Mouse (Mus musculus) hindbrain, embryonic 16.5 days (tissue): ENCODE results near the gene Cdh15. TPM values are rescaled to one million over a fixed set of nuclear protein-coding genes. Genes with fewer than 3 reads are reported as not detected.

Source experiments
- ATAC-seq: fragments of 200-750 bp; cut with Nextera tagmentation; 2 replicates; pipeline ENCODE4 v1.8.0; 2017; ENCODE audit warnings: moderate TSS enrichment, moderate library complexity
- H3K27ac ChIP-seq: fragments of 300-500 bp; sonication (generic); 2 replicates; pipeline ENCODE4 v1.5.1; 2014; ENCODE audit warnings: low read depth, mild to moderate bottlenecking, control low read depth, low read length, moderate library complexity
- H3K27me3 ChIP-seq: fragments of 300-500 bp; sonication (generic); replicated peaks from 2 replicates; pipeline ENCODE4 v1.6.1; 2014; ENCODE audit warnings: low read length; ENCODE audit not compliant: control insufficient read depth, insufficient read depth
- H3K36me3 ChIP-seq: fragments of 300-500 bp; sonication (generic); 2 replicates; pipeline ENCODE4 v1.6.1; 2014; ENCODE audit warnings: mild to moderate bottlenecking, low read length, moderate library complexity, mixed read lengths; ENCODE audit not compliant: control insufficient read depth, insufficient read depth
- H3K4me1 ChIP-seq: fragments of 300-500 bp; sonication (generic); 2 replicates; pipeline ENCODE4 v1.6.1; 2014; ENCODE audit warnings: low read depth, low read length; ENCODE audit not compliant: control insufficient read depth, insufficient read depth
- H3K4me2 ChIP-seq: fragments of 300-500 bp; sonication (generic); 2 replicates; pipeline ENCODE4 v1.6.1; 2014; ENCODE audit warnings: mild to moderate bottlenecking, low read length, control low read depth, moderate library complexity
- H3K4me3 ChIP-seq: fragments of 300-500 bp; sonication (generic); 2 replicates; pipeline ENCODE4 v1.5.1; 2014; ENCODE audit warnings: mild to moderate bottlenecking, low read length, control low read depth, moderate library complexity
- H3K9ac ChIP-seq: fragments of 300-500 bp; sonication (generic); 2 replicates; pipeline ENCODE4 v1.6.1; 2014; ENCODE audit warnings: low read depth, mild to moderate bottlenecking, control low read depth, low read length, moderate library complexity
- H3K9me3 ChIP-seq: fragments of 300-500 bp; sonication (generic); 2 replicates; pipeline ENCODE4 v1.6.1; 2014; ENCODE audit warnings: mild to moderate bottlenecking, low read length, moderate library complexity; ENCODE audit not compliant: control insufficient read depth
- WGBS: fragments of 180-500 bp; shearing (Covaris S2); extraction: QIAGEN DNeasy Blood & Tissue Kit; methylation state at CpG from one replicate; pipeline ENCODE4 v1.1.7; 2014; 5-methylcytosine and 5-hydroxymethylcytosine counted together
- polyA plus RNA-seq: library from polyadenylated mRNA; unstranded; fragments of >200 nt; fragmentation: Nextera tagmentation; extraction: Ambion mirVana; gene quantifications from 2 replicates; pipeline ENCODE4 v1.2.1, GENCODE M21; 2015

The Cdh15 gene
- polyA plus RNA-seq, 1 experiment from 2014 or later, result 2.3 TPM

- H3K9ac ChIP-seq, result no peak overlapping the region
These were observed 13.3 kb upstream of the Cdh15 start for GRCm38 (mm10) chr8:122834416-122834815.

GRCm38 (mm10) chr8:122834971-122835370, 12.8 kb upstream of the Cdh15 start:
- H3K27ac ChIP-seq, result no peak overlapping the region
- H3K36me3 ChIP-seq, result no peaks in the 10 kb centered on the region
- no peaks in the 10 kb centered on the region for H3K9me3 ChIP-seq
- no peak overlapping the region for H3K9ac ChIP-seq
- H3K4me3 ChIP-seq, result no peak overlapping the region
- no peaks in the 10 kb centered on the region for H3K4me1 ChIP-seq
- ATAC-seq, result peak; percentile 70
- WGBS, result 25% methylated on average over 8 of the region's 8 CpGs
- H3K4me2 ChIP-seq, result no peak overlapping the region
- no peaks in the 10 kb centered on the region for H3K27me3 ChIP-seq

More at GRCm38 (mm10) chr8:122834416-122834815, 13.3 kb upstream of the Cdh15 start:
- H3K27ac ChIP-seq, result no peak overlapping the region
- no peaks in the 10 kb centered on the region for H3K9me3 ChIP-seq
- H3K4me2 ChIP-seq, result no peak overlapping the region
- H3K27me3 ChIP-seq, result no peaks in the 10 kb centered on the region
- H3K4me3 ChIP-seq, result no peak overlapping the region
- no peaks in the 10 kb centered on the region for H3K4me1 ChIP-seq
- H3K36me3 ChIP-seq, result no peaks in the 10 kb centered on the region
- no peak for ATAC-seq
- WGBS, result 82% methylated on average over 8 of the region's 8 CpGs

- 86% methylated on average over 12 of the region's 12 CpGs for WGBS
- Histone ChIP-seq H3K27me3 (no peaks in the 10 kb centered on the region), H3K36me3 (no peaks in the 10 kb centered on the region), H3K4me1 (no peaks in the 10 kb centered on the region), H3K4me2 (no peak overlapping the region), H3K27ac (no peak overlapping the region), H3K9me3 (no peaks in the 10 kb centered on the region), H3K9ac (no peak overlapping the region), H3K4me3 (no peak overlapping the region)
- ATAC-seq, result no peak
These were observed 11.6 kb upstream of the Cdh15 start for GRCm38 (mm10) chr8:122836199-122836598.

GRCm38 (mm10) chr8:122836696-122837095, 11.1 kb upstream of the Cdh15 start:
- no peak for ATAC-seq
- H3K9ac ChIP-seq, result no peak overlapping the region
- no peaks in the 10 kb centered on the region for H3K4me1 ChIP-seq
- 92% methylated on average over 13 of the region's 13 CpGs for WGBS
- no peaks in the 10 kb centered on the region for H3K9me3 ChIP-seq
- H3K4me2 ChIP-seq, result no peak overlapping the region
- no peaks in the 10 kb centered on the region for H3K27me3 ChIP-seq
- no peak overlapping the region for H3K27ac ChIP-seq
- H3K36me3 ChIP-seq, result no peaks in the 10 kb centered on the region
- H3K4me3 ChIP-seq, result no peak overlapping the region

GRCm38 (mm10) chr8:122844161-122844560, 3.6 kb upstream of the Cdh15 start:
- Histone ChIP-seq H3K9ac (no peak overlapping the region), H3K27ac (no peak overlapping the region), H3K27me3 (no peaks in the 10 kb centered on the region), H3K36me3 (no peaks in the 10 kb centered on the region), H3K9me3 (no peaks in the 10 kb centered on the region), H3K4me1 (no peaks in the 10 kb centered on the region; the same call in 1 of the 2 replicates), H3K4me3 (no peak overlapping the region), H3K4me2 (no peak overlapping the region)
- no peak for ATAC-seq
- WGBS, result 78% methylated on average over 3 of the region's 3 CpGs

- no peak overlapping the region for H3K9ac ChIP-seq
- H3K27ac ChIP-seq, result no peak overlapping the region
- no peaks in the 10 kb centered on the region; the same call in 1 of the 2 replicates for H3K4me1 ChIP-seq
- no peaks in the 10 kb centered on the region for H3K27me3 ChIP-seq
- ATAC-seq, result no peak
- no peaks in the 10 kb centered on the region for H3K9me3 ChIP-seq
- 70% methylated on average over 4 of the region's 4 CpGs for WGBS
- no peaks in the 10 kb centered on the region for H3K36me3 ChIP-seq
- H3K4me2 ChIP-seq, result no peak overlapping the region
- H3K4me3 ChIP-seq, result no peak overlapping the region
These were observed 2.1 kb upstream of the Cdh15 start for GRCm38 (mm10) chr8:122845662-122846061.

- H3K4me3 ChIP-seq, result no peak overlapping the region
- no peaks in the 10 kb centered on the region for H3K27me3 ChIP-seq
- H3K27ac ChIP-seq, result no peak overlapping the region
- no peak overlapping the region for H3K9ac ChIP-seq
- 63% methylated on average over 7 of the region's 11 CpGs for WGBS
- H3K4me1 ChIP-seq, result peaks cover 8% of the 10 kb centered on the region
- no peaks in the 10 kb centered on the region for H3K36me3 ChIP-seq
- no peaks in the 10 kb centered on the region for H3K9me3 ChIP-seq
- ATAC-seq, result no peak
- no peak overlapping the region for H3K4me2 ChIP-seq
These were observed 1.6 kb downstream of the Cdh15 start for GRCm38 (mm10) chr8:122849152-122849910.

GRCm38 (mm10) chr8:122850641-122851240, 3.0 kb downstream of the Cdh15 start:
- Histone ChIP-seq H3K4me3 (no peak overlapping the region), H3K36me3 (no peaks in the 10 kb centered on the region), H3K27me3 (no peaks in the 10 kb centered on the region), H3K4me2 (no peak overlapping the region), H3K9me3 (no peaks in the 10 kb centered on the region), H3K9ac (no peak overlapping the region), H3K4me1 (peaks cover 8% of the 10 kb centered on the region), H3K27ac (no peak overlapping the region)
- no peak for ATAC-seq
- 70% methylated on average over 3 of the region's 3 CpGs for WGBS

GRCm38 (mm10) chr8:122851692-122852545, 4.2 kb downstream of the Cdh15 start:
- Histone ChIP-seq H3K27me3 (no peaks in the 10 kb centered on the region), H3K36me3 (no peaks in the 10 kb centered on the region), H3K4me2 (no peak overlapping the region), H3K4me3 (no peak overlapping the region), H3K4me1 (peaks cover 8% of the 10 kb centered on the region), H3K27ac (no peak overlapping the region), H3K9ac (no peak overlapping the region), H3K9me3 (no peaks in the 10 kb centered on the region)
- 84% methylated on average over 12 of the region's 12 CpGs for WGBS
- ATAC-seq, result no peak
